Mouse (Mus musculus) lung, embryonic 16.5 days (tissue): ENCODE data around the gene Tmem200b. TPM values are rescaled to one million over a fixed set of nuclear protein-coding genes. Genes with fewer than 3 reads are reported as not detected.

Source experiments
- ATAC-seq: fragments of 200-750 bp; cut with Nextera tagmentation; 2 replicates; pipeline ENCODE4 v1.8.0; 2017; ENCODE audit warnings: low read depth, mild to moderate bottlenecking, moderate library complexity
- H3K27ac ChIP-seq: fragments of 300-500 bp; sonication (generic); 2 replicates; pipeline ENCODE4 v1.5.1; 2014; ENCODE audit warnings: mild to moderate bottlenecking, control low read depth, low read length
- H3K27me3 ChIP-seq: fragments of 300-500 bp; sonication (generic); 2 replicates; pipeline ENCODE4 v1.6.1; 2014; ENCODE audit warnings: low read depth, low read length, mixed read lengths; ENCODE audit not compliant: control insufficient read depth, insufficient read depth
- H3K36me3 ChIP-seq: fragments of 300-500 bp; sonication (generic); 2 replicates; pipeline ENCODE4 v1.6.1; 2014; ENCODE audit warnings: low read length; ENCODE audit not compliant: control insufficient read depth, insufficient read depth
- H3K4me1 ChIP-seq: fragments of 300-500 bp; sonication (generic); replicated peaks from 2 replicates; pipeline ENCODE4 v1.6.1; 2014; ENCODE audit warnings: low read length, mixed read lengths; ENCODE audit not compliant: control insufficient read depth, insufficient read depth
- H3K4me2 ChIP-seq: fragments of 300-500 bp; sonication (generic); 2 replicates; pipeline ENCODE4 v1.6.1; 2014; ENCODE audit warnings: low read depth, low read length, control low read depth
- H3K4me3 ChIP-seq: fragments of 300-500 bp; sonication (generic); 2 replicates; pipeline ENCODE4 v1.5.1; 2014; ENCODE audit warnings: mild to moderate bottlenecking, low read length, control low read depth
- H3K9ac ChIP-seq: fragments of 300-500 bp; sonication (generic); 2 replicates; pipeline ENCODE4 v1.6.1; 2014; ENCODE audit warnings: low read length, control low read depth
- H3K9me3 ChIP-seq: fragments of 300-500 bp; sonication (generic); 2 replicates; pipeline ENCODE4 v1.6.1; 2016; ENCODE audit warnings: low read length; ENCODE audit not compliant: control insufficient read depth
- WGBS: fragments of 180-500 bp; shearing (Covaris S2); extraction: QIAGEN DNeasy Blood & Tissue Kit; methylation state at CpG from one replicate; pipeline ENCODE4 v1.1.7; 2014; 5-methylcytosine and 5-hydroxymethylcytosine counted together
- polyA plus RNA-seq: library from polyadenylated mRNA; unstranded; fragments of >200 nt; fragmentation: Nextera tagmentation; extraction: Ambion mirVana; gene quantifications from 2 replicates; pipeline ENCODE4 v1.2.1, GENCODE M21; 2015

Tmem200b gene
- polyA plus RNA-seq, 1 experiment from 2014 or later: 0.43 TPM

- 60% methylated on average over 15 of the region's 15 CpGs for WGBS
- Histone ChIP-seq H3K9ac (no peak overlapping the region), H3K27me3 (peaks cover 46% of the 10 kb centered on the region), H3K27ac (no peak overlapping the region), H3K36me3 (no peaks in the 10 kb centered on the region; the same call in 1 of the 2 replicates), H3K4me1 (peaks cover 34% of the 10 kb centered on the region), H3K9me3 (no peaks in the 10 kb centered on the region), H3K4me2 (peak overlapping the region; percentile 89), H3K4me3 (peak overlapping the region; percentile 63)
- no peak for ATAC-seq
Measured at GRCm38 (mm10) chr4:131922404-131922803, 833 bp downstream of the Tmem200b start.

- no peaks in the 10 kb centered on the region for H3K9me3 ChIP-seq
- peaks cover 3% of the 10 kb centered on the region; the same call in 1 of the 2 replicates for H3K36me3 ChIP-seq
- peaks cover 33% of the 10 kb centered on the region for H3K27me3 ChIP-seq
- H3K4me3 ChIP-seq: no peak overlapping the region
- ATAC-seq: no peak
- no peak overlapping the region for H3K9ac ChIP-seq
- WGBS: 57% methylated on average over 6 of the region's 6 CpGs
- H3K27ac ChIP-seq: no peak overlapping the region
- H3K4me1 ChIP-seq: peaks cover 26% of the 10 kb centered on the region
- no peak overlapping the region for H3K4me2 ChIP-seq
Measured at GRCm38 (mm10) chr4:131924096-131924810, 2.7 kb downstream of the Tmem200b start.

- ATAC-seq: no peak
- peaks cover 6% of the 10 kb centered on the region for H3K36me3 ChIP-seq
- H3K9me3 ChIP-seq: no peaks in the 10 kb centered on the region
- no peak overlapping the region for H3K4me2 ChIP-seq
- peaks cover 2% of the 10 kb centered on the region for H3K4me1 ChIP-seq
- H3K27me3 ChIP-seq: no peaks in the 10 kb centered on the region
- no peak overlapping the region for H3K4me3 ChIP-seq
- no peak overlapping the region for H3K27ac ChIP-seq
- 83% methylated on average over 6 of the region's 6 CpGs for WGBS
- H3K9ac ChIP-seq: no peak overlapping the region
Measured at GRCm38 (mm10) chr4:131929146-131929545, 7.6 kb downstream of the Tmem200b start.

- H3K36me3 ChIP-seq: no peaks in the 10 kb centered on the region
- no peaks in the 10 kb centered on the region for H3K4me1 ChIP-seq
- H3K9ac ChIP-seq: no peak overlapping the region
- H3K9me3 ChIP-seq: no peaks in the 10 kb centered on the region
- ATAC-seq: no peak
- 77% methylated on average over 2 of the region's 2 CpGs for WGBS
- H3K4me2 ChIP-seq: no peak overlapping the region
- H3K4me3 ChIP-seq: no peak overlapping the region
- H3K27ac ChIP-seq: no peak overlapping the region
- no peaks in the 10 kb centered on the region for H3K27me3 ChIP-seq
Measured at GRCm38 (mm10) chr4:131939459-131939858, 17.9 kb downstream of the Tmem200b start.

- whole genome bisulfite sequencing: 94% methylated on average over 4 of the region's 4 CpGs
- no peaks in the 10 kb centered on the region for H3K9me3 ChIP-seq
- ATAC-seq: no peak
- no peak overlapping the region for H3K9ac ChIP-seq
- H3K27me3 ChIP-seq: no peaks in the 10 kb centered on the region
- no peak overlapping the region for H3K4me3 ChIP-seq
- no peaks in the 10 kb centered on the region for H3K36me3 ChIP-seq
- H3K27ac ChIP-seq: no peak overlapping the region
- no peak overlapping the region for H3K4me2 ChIP-seq
- no peaks in the 10 kb centered on the region for H3K4me1 ChIP-seq
Measured at GRCm38 (mm10) chr4:131940846-131941245, 19.3 kb downstream of the Tmem200b start.

GRCm38 (mm10) chr4:131947848-131948247, 26.3 kb downstream of the Tmem200b start:
- Histone ChIP-seq H3K4me3 (no peak overlapping the region), H3K9ac (no peak overlapping the region), H3K27me3 (no peaks in the 10 kb centered on the region), H3K4me2 (no peak overlapping the region), H3K9me3 (no peaks in the 10 kb centered on the region), H3K4me1 (peaks cover 3% of the 10 kb centered on the region; the same call in 1 of the 2 replicates), H3K36me3 (no peaks in the 10 kb centered on the region), H3K27ac (no peak overlapping the region)
- 94% methylated on average over 11 of the region's 11 CpGs for WGBS
- no peak for ATAC-seq

GRCm38 (mm10) chr4:131949903-131950302, 28.3 kb downstream of the Tmem200b start:
- ATAC-seq: no peak
- no peak overlapping the region for H3K9ac ChIP-seq
- WGBS: 44% methylated on average over 5 of the region's 5 CpGs
- no peaks in the 10 kb centered on the region for H3K27me3 ChIP-seq
- no peaks in the 10 kb centered on the region for H3K36me3 ChIP-seq
- peaks cover 3% of the 10 kb centered on the region; the same call in 1 of the 2 replicates for H3K4me1 ChIP-seq
- H3K4me3 ChIP-seq: no peak overlapping the region
- no peaks in the 10 kb centered on the region for H3K9me3 ChIP-seq
- no peak overlapping the region for H3K27ac ChIP-seq
- no peak overlapping the region for H3K4me2 ChIP-seq

GRCm38 (mm10) chr4:131950657-131951056, 29.1 kb downstream of the Tmem200b start:
- H3K27me3 ChIP-seq: no peaks in the 10 kb centered on the region
- no peak overlapping the region for H3K27ac ChIP-seq
- no peaks in the 10 kb centered on the region for H3K9me3 ChIP-seq
- no peak overlapping the region for H3K4me2 ChIP-seq
- ATAC-seq: no peak
- 72% methylated on average over 8 of the region's 8 CpGs for WGBS
- H3K4me1 ChIP-seq: peaks cover 3% of the 10 kb centered on the region; the same call in 1 of the 2 replicates
- H3K9ac ChIP-seq: no peak overlapping the region
- no peaks in the 10 kb centered on the region for H3K36me3 ChIP-seq
- no peak overlapping the region for H3K4me3 ChIP-seq

GRCm38 (mm10) chr4:131957161-131957560, 35.6 kb downstream of the Tmem200b start:
- no peak overlapping the region for H3K4me2 ChIP-seq
- no peaks in the 10 kb centered on the region for H3K27me3 ChIP-seq
- no peak for ATAC-seq
- H3K27ac ChIP-seq: no peak overlapping the region
- H3K9me3 ChIP-seq: no peaks in the 10 kb centered on the region
- no peaks in the 10 kb centered on the region for H3K4me1 ChIP-seq
- H3K36me3 ChIP-seq: 0 out of 2 replicates have a peak, but pooled peaks cover 2% of the 10 kb centered on the region
- no peak overlapping the region for H3K9ac ChIP-seq
- H3K4me3 ChIP-seq: no peak overlapping the region
- 59% methylated on average over 3 of the region's 3 CpGs for WGBS
